Mouse (Mus musculus) CD4-positive naive resting alpha-beta T cell, adult 76 days (primary cell): ENCODE data around the gene Slc7a6. TPM values are rescaled to one million over a fixed set of nuclear protein-coding genes. Genes with fewer than 3 reads are reported as not detected.

Experiments
- total RNA-seq: library from RNA; stranded (reverse); gene quantifications from one replicate; pipeline ENCODE4 v1.2.4, GENCODE M21; 2023

Slc7a6 gene
- total RNA-seq, result 33.7 TPM

DNA sequence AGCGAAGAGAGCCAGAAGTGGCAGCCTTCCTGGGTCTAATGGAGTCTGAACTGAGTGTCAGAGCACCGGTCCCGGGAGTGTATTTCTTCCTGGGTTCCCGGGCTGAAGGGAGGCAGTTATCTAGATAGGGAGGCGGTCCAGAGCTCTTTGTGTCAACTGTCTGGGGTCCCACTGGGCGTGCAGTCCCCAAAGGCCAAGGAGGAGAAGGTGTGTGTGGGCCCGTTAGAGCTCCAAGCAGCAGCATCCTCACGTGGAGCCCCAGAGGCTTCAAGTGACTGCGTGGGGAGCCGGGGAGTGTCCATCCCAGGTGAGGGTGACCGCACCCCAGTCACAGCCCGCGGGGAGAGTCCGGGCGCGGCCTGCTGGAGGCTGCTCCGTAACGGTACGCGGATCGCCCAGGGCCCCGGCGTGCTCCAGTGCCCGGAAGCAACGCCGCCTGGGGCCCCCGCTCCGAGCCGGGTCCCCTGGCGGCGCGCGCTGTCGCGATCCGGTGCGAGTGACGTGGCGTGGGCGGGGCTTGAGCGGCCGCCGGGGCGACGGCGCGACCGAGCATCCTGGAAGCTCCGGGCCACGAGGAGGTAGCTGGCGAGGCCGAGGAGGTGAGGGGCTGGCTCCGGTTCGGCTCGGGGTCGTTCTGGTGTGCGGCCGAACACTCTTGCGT lies at the start of gene Slc7a6:
Gene Slc7a6, plus strand, starts transcription at position 502 of the 661 bp plus-strand sequence.

GRCm38 (mm10) chr8:106136156-106137130 lies 32.2 kb upstream of the Slc7a6 start, which contains the start of gene Esrp2:
Gene Esrp2, minus strand, starts transcription at chr8:106136974.

DNA sequence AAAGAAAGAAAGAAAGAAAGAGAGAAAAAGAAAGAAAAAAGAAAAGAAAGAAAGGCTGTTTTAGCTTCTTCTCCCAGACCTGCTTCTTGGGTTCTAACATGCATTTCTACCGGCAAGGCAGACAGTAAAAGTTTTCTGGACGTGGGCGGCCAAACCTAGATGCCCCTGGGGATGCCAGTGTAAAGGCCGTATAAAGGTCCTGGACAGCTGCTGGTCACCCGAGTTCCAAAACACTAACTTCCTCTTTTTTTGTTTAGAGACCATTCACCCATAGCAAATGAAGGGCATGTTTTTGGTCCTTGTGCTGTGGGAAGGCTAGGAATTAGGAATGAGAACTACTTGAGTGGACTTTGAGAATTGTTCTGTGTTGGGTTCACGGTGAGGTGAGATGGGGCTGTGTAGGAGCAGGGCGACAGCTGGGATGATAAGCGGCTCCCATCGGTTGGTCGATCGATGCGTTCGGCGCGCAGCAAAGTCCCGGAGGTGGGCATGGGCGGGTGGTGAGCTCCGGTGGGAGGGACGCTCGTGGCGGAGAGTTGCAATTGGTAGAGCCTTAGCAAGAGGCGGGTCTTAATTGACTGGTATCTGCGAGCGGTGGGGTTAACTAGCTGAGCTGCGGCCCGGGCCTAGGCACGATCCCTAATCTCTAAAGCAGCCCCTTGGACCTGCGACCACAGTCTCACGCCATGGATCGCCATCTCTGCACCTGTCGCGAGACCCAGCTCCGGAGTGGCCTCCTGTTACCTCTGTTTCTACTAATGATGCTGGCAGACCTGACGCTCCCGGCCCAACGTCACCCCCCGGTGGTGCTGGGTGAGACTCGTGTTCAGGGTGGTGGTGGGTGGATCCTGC lies 18.6 kb upstream of the Slc7a6 start, which contains the start of gene Pla2g15:
Gene Pla2g15, plus strand, starts transcription at position 599 of the 852 bp plus-strand sequence.

GRCm38 (mm10) chr8:106210821-106211345 lies 42.2 kb downstream of the Slc7a6 start, which contains the start of the genes Slc7a6os and Prmt7:
Gene Slc7a6os, minus strand, starts transcription at chr8:106210935.
Gene Prmt7, plus strand, starts transcription at chr8:106210936.

Other genes starting within 250 kb of the Slc7a6 start
- 3.2 TPM for gene Ctrl, start 235.0 kb upstream of the Slc7a6 start, total RNA-seq
- gene Psmb10, start 230.4 kb upstream of the Slc7a6 start, total RNA-seq, result 123 TPM
- gene Lcat, start 225.5 kb upstream of the Slc7a6 start, total RNA-seq, result not detected
- 11.3 TPM for gene Slc12a4, start 202.8 kb upstream of the Slc7a6 start, total RNA-seq
- gene Dpep3, start 189.4 kb upstream of the Slc7a6 start, total RNA-seq, result not detected
- gene Dus2, start 177.5 kb upstream of the Slc7a6 start, total RNA-seq, result 11.4 TPM
- not detected for gene Dpep2nb, start 162.9 kb upstream of the Slc7a6 start, total RNA-seq
- 5.6 TPM for gene Ddx28, start 157.0 kb upstream of the Slc7a6 start, total RNA-seq
- gene Nfatc3, start 110.0 kb upstream of the Slc7a6 start, total RNA-seq, result 181 TPM
- gene Esrp2, start 31.9 kb upstream of the Slc7a6 start, total RNA-seq, result 4.0 TPM
- 3.8 TPM for gene Pla2g15, start 18.5 kb upstream of the Slc7a6 start, total RNA-seq
- gene Slc7a6os, start 42.1 kb downstream of the Slc7a6 start, total RNA-seq, result 71.7 TPM
- gene Prmt7, start 42.1 kb downstream of the Slc7a6 start, total RNA-seq, result 29.7 TPM
- gene Smpd3, start 169.1 kb downstream of the Slc7a6 start, total RNA-seq, result 0.32 TPM
- gene Zfp90, start 246.5 kb downstream of the Slc7a6 start, total RNA-seq, result 5.9 TPM